Mouse (Mus musculus) bone marrow, adult 2 months (tissue): ENCODE measurements around the gene B4galt3.

ENCODE experiments used
- CTCF ChIP-seq: fragments of 200-500 bp; IDR thresholded peaks from 2 replicates; pipeline ENCODE4 v1.5.1; 2011; ENCODE audit warnings: low read length, control low read depth; ENCODE audit not compliant: control insufficient read depth, insufficient read depth
- POLR2A ChIP-seq: fragments of 200-500 bp; IDR thresholded peaks from 2 replicates; pipeline ENCODE4 v1.6.1; 2011; ENCODE audit warnings: low read depth, mild to moderate bottlenecking, control low read depth, low read length, borderline replicate concordance; ENCODE audit not compliant: control insufficient read depth

- TF ChIP-seq POLR2A = no peak
- TF ChIP-seq CTCF = peak; percentile 8; the same call in 1 of the 2 replicates
These were observed 47.6 kb upstream of the B4galt3 start, which contains the start of gene Tomm40l for GRCm38 (mm10) chr1:171222238-171223155.
